Mouse (Mus musculus) ES-E14 (cell line): ENCODE results near the gene Hmgb1.

ENCODE experiments used
- CHD2 ChIP-seq: IDR thresholded peaks from 2 replicates; pipeline ENCODE4 v1.6.1; 2014; ENCODE audit warnings: mild to moderate bottlenecking, low read depth, low read length, inconsistent platforms
- HCFC1 ChIP-seq: IDR thresholded peaks from 2 replicates; pipeline ENCODE4 v1.6.1; 2012; ENCODE audit warnings: low read length, inconsistent platforms, borderline replicate concordance; ENCODE audit not compliant: insufficient read depth
- MAFK ChIP-seq: IDR thresholded peaks from 2 replicates; pipeline ENCODE4 v1.6.1; 2014; ENCODE audit warnings: mild to moderate bottlenecking, low read depth, low read length, inconsistent platforms; ENCODE audit not compliant: insufficient read depth
- ZC3H11A ChIP-seq: IDR thresholded peaks from 2 replicates; pipeline ENCODE4 v1.6.1; 2012; ENCODE audit warnings: low read depth, mild to moderate bottlenecking, inconsistent platforms, low read length, borderline replicate concordance

DNA sequence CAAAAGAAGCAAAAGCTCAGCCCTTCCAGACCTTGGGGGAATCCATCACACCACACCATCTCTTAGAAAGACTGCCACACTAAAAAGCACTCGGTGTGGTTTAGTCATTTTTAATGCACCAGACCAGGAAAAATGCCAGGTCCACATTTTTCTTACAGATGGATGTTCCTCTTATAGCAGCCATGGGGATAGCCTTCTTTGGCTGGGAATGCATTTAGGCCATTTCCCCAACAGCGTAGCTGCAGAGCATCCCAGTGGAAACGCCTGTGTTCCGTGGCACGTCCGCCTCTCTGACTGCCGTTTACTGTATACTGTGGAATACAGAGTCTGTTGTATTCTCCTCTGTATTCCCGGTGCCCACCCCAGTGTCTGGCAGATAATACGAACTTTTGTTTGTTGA is 15.5 kb downstream of the Hmgb1 start:
- no peak for TF ChIP-seq MAFK
- TF ChIP-seq HCFC1 = no peak
- TF ChIP-seq CHD2 = no peak
- TF ChIP-seq ZC3H11A = no peak
